Mouse (Mus musculus) kidney, postnatal 0 days (tissue): ENCODE results near the gene Zc3hc1. TPM values are rescaled to one million over a fixed set of nuclear protein-coding genes. Genes with fewer than 3 reads are reported as not detected.

Experiments used
- ATAC-seq: fragments of 200-750 bp; cut with Nextera tagmentation; replicated peaks from 2 replicates; pipeline ENCODE4 v1.8.0; 2017; ENCODE audit warnings: low read depth, moderate number of reproducible peaks, moderate TSS enrichment, moderate library complexity; ENCODE audit not compliant: low FRiP score
- DNase-seq: peaks from one replicate; pipeline ENCODE4 v3.0.0-alpha.2; 2016; ENCODE audit warnings: low spot score
- H3K27ac ChIP-seq: fragments of 300-500 bp; sonication (generic); 2 replicates; pipeline ENCODE4 v1.5.1; 2014; ENCODE audit warnings: mild to moderate bottlenecking
- H3K27me3 ChIP-seq: fragments of 300-500 bp; sonication (generic); 2 replicates; pipeline ENCODE4 v1.6.1; 2014; ENCODE audit warnings: low read length, mixed read lengths; ENCODE audit not compliant: insufficient read depth
- H3K36me3 ChIP-seq: fragments of 300-500 bp; sonication (generic); 2 replicates; pipeline ENCODE4 v1.6.1; 2014; ENCODE audit warnings: low read length, mixed read lengths; ENCODE audit not compliant: insufficient read depth
- H3K4me1 ChIP-seq: fragments of 300-500 bp; sonication (generic); replicated peaks from 2 replicates; pipeline ENCODE4 v1.6.1; 2014; ENCODE audit warnings: antibody characterized with exemption, low read length, mixed read lengths; ENCODE audit not compliant: insufficient read depth
- H3K4me2 ChIP-seq: fragments of 300-500 bp; sonication (generic); 2 replicates; pipeline ENCODE4 v1.6.1; 2014; ENCODE audit warnings: mild to moderate bottlenecking, low read length, moderate library complexity, mixed read lengths
- H3K4me3 ChIP-seq: fragments of 300-500 bp; sonication (generic); replicated peaks from 2 replicates; pipeline ENCODE4 v1.5.1; 2014; ENCODE audit warnings: low read depth, low read length
- H3K9ac ChIP-seq: fragments of 300-500 bp; sonication (generic); 2 replicates; pipeline ENCODE4 v1.6.1; 2014; ENCODE audit warnings: low read depth, low read length
- H3K9me3 ChIP-seq: fragments of 300-500 bp; sonication (generic); replicated peaks from 2 replicates; pipeline ENCODE4 v1.6.1; 2016; ENCODE audit warnings: low read length, inconsistent platforms, mixed read lengths
- CTCF ChIP-seq: IDR thresholded peaks from 2 replicates; pipeline ENCODE4 v1.5.1; 2016; ENCODE audit warnings: antibody characterized with exemption, low read depth, mild to moderate bottlenecking, moderate library complexity
- WGBS: fragments of 180-500 bp; shearing (Covaris S2); extraction: QIAGEN DNeasy Blood & Tissue Kit; methylation state at CpG from one replicate; pipeline ENCODE4 v1.1.7; 2014; 5-methylcytosine and 5-hydroxymethylcytosine counted together
- polyA plus RNA-seq: library from polyadenylated mRNA; unstranded; fragments of >200 nt; fragmentation: Nextera tagmentation; extraction: Ambion mirVana; gene quantifications from 2 replicates; pipeline ENCODE4 v1.2.1, GENCODE M21; 2015

The Zc3hc1 gene
- polyA plus RNA-seq, 1 experiment from 2014 or later = 42.9 TPM

DNA sequence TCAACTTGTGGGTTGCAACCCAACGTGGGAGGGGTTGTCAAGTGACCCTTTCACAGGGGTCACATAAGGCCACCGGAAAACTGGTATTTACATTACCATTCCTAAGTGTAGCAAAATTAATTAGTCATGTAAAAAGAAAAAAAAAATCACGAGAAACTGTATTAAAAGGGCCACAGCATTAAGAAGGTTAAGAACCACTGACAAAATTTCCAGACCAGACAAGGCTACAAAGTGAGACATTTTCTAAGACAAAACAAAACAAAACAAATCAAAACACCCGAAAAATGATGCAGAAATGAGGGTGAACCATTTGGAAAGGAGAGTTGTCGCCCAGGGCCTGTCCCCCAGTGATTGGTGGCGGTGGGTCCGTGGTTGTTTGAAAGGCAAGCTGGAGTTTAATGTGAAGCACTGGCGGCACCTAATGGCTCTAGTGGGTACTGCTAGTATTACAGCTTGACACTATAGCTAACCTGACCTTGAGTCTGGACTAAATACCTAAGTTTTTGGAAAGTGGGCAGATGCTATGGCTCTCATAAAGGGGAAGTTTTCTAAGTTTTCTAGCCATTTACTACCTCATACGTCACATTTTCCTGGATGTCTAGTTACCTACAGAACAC is 33.2 kb downstream of the Zc3hc1 start:
- H3K9me3 ChIP-seq = no peaks in the 10 kb centered on the region
- no peak overlapping the region for H3K4me3 ChIP-seq
- H3K4me1 ChIP-seq = peaks cover 9% of the 10 kb centered on the region
- no peaks in the 10 kb centered on the region for H3K27me3 ChIP-seq
- no peak overlapping the region for H3K4me2 ChIP-seq
- ATAC-seq (no peak; the same call in 1 of the 2 replicates), DNase-seq (peak; percentile 94)
- no peak overlapping the region for H3K27ac ChIP-seq
- peak; percentile 96 for TF ChIP-seq CTCF
- no peak overlapping the region for H3K9ac ChIP-seq
- no peaks in the 10 kb centered on the region for H3K36me3 ChIP-seq
- WGBS = 10% methylated on average over 9 of the region's 9 CpGs

- H3K4me3 ChIP-seq = no peak overlapping the region
Observed at GRCm38 (mm10) chr6:30356680-30357079, 34.1 kb downstream of the Zc3hc1 start.

GRCm38 (mm10) chr6:30356161-30356560 is 34.7 kb downstream of the Zc3hc1 start:
- H3K4me1 ChIP-seq = peaks cover 11% of the 10 kb centered on the region
- no peak for TF ChIP-seq CTCF
- no peaks in the 10 kb centered on the region for H3K9me3 ChIP-seq
- H3K27ac ChIP-seq = no peak overlapping the region
- no peak overlapping the region for H3K9ac ChIP-seq
- no peak for DNase-seq
- H3K4me2 ChIP-seq = no peak overlapping the region
- no peaks in the 10 kb centered on the region for H3K36me3 ChIP-seq
- H3K4me3 ChIP-seq = no peak overlapping the region
- ATAC-seq = no peak
- H3K27me3 ChIP-seq = no peaks in the 10 kb centered on the region
- 66% methylated on average over 5 of the region's 5 CpGs for WGBS

More at GRCm38 (mm10) chr6:30356680-30357079, 34.1 kb downstream of the Zc3hc1 start:
- H3K4me2 ChIP-seq = no peak overlapping the region
- H3K4me1 ChIP-seq = peaks cover 11% of the 10 kb centered on the region
- H3K27ac ChIP-seq = no peak overlapping the region
- no peak for ATAC-seq
- no peaks in the 10 kb centered on the region for H3K27me3 ChIP-seq
- no peaks in the 10 kb centered on the region for H3K36me3 ChIP-seq
- DNase-seq = no peak
- WGBS = 71% methylated on average over 12 of the region's 12 CpGs
- H3K9ac ChIP-seq = no peak overlapping the region
- no peaks in the 10 kb centered on the region for H3K9me3 ChIP-seq
- TF ChIP-seq CTCF = no peak

DNA sequence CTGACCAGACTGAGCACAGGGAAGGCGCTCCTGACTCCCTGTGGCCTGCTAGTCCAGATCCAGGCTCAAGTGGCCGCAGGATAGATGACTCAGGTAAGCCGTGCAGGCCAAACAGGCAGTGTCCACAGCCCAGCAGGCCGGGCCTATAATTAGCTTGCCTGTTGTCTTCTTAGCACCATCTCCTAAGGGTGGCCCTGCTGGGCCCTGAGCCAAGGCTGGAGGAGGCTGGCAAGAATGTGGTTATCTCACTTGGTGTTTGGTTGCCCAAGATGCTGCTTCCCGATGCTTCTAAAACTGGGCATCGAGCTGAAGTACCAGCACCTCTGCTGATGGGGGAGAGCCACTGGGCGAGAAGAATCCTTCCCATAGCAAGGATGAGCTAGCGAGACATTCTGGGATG is 35.1 kb downstream of the Zc3hc1 start:
- DNase-seq (no peak), ATAC-seq (no peak)
- H3K4me2 ChIP-seq = no peak overlapping the region
- no peak overlapping the region for H3K4me3 ChIP-seq
- H3K9me3 ChIP-seq = no peaks in the 10 kb centered on the region
- WGBS = 87% methylated on average over 8 of the region's 8 CpGs
- H3K27ac ChIP-seq = no peak overlapping the region
- H3K9ac ChIP-seq = no peak overlapping the region
- no peak for TF ChIP-seq CTCF
- no peaks in the 10 kb centered on the region for H3K36me3 ChIP-seq
- no peaks in the 10 kb centered on the region for H3K27me3 ChIP-seq
- H3K4me1 ChIP-seq = peaks cover 11% of the 10 kb centered on the region

- 31% methylated on average over 5 of the region's 5 CpGs for WGBS
- ATAC-seq (no peak), DNase-seq (peak; percentile 78)
- Histone ChIP-seq H3K4me2 (no peak overlapping the region), H3K4me3 (no peak overlapping the region), H3K9ac (no peak overlapping the region), H3K27me3 (no peaks in the 10 kb centered on the region), H3K36me3 (no peaks in the 10 kb centered on the region), H3K4me1 (peaks cover 9% of the 10 kb centered on the region), H3K9me3 (no peaks in the 10 kb centered on the region), H3K27ac (no peak overlapping the region)
- TF ChIP-seq CTCF = no peak
Observed at GRCm38 (mm10) chr6:30354760-30355159, 36.1 kb downstream of the Zc3hc1 start.

DNA sequence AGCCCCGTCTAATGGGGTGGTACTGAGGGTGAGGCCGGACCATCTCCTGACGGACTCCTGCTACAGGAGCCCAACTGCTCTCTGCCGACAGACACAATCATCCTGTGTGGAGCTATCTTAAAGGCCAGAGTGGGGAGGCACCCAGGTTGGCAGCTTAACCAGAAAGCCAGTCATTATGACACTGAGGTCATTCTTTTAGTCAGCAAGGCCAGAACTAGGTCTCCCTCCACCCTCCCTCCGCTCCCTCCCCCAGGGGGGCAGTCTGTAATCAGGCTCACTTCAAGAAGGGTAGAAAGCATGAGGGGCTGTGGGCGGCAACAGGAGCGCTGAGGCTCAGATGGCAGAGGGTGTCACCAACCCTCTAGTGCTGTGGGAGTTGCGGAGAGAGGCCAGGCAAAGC is 37.2 kb downstream of the Zc3hc1 start:
- Histone ChIP-seq H3K9ac (no peak overlapping the region), H3K27me3 (no peaks in the 10 kb centered on the region), H3K27ac (no peak overlapping the region), H3K4me3 (no peak overlapping the region), H3K4me2 (no peak overlapping the region), H3K36me3 (no peaks in the 10 kb centered on the region), H3K9me3 (no peaks in the 10 kb centered on the region), H3K4me1 (peaks cover 9% of the 10 kb centered on the region)
- ATAC-seq (no peak), DNase-seq (no peak)
- 57% methylated on average over 8 of the region's 8 CpGs for WGBS
- no peak for TF ChIP-seq CTCF

- H3K4me1 ChIP-seq = peaks cover 9% of the 10 kb centered on the region
- H3K4me3 ChIP-seq = no peak overlapping the region
- no peak overlapping the region for H3K9ac ChIP-seq
- H3K36me3 ChIP-seq = no peaks in the 10 kb centered on the region
- WGBS = 15% methylated on average over 8 of the region's 8 CpGs
- no peaks in the 10 kb centered on the region for H3K27me3 ChIP-seq
- DNase-seq (no peak), ATAC-seq (no peak)
- no peaks in the 10 kb centered on the region for H3K9me3 ChIP-seq
- H3K27ac ChIP-seq = no peak overlapping the region; the same call in 1 of the 2 replicates
- no peak overlapping the region for H3K4me2 ChIP-seq
- no peak for TF ChIP-seq CTCF
Observed at GRCm38 (mm10) chr6:30352762-30353161, 38.1 kb downstream of the Zc3hc1 start.
